Mouse (Mus musculus): ENCODE data around the gene Arpc4. TPM values are rescaled to one million over a fixed set of nuclear protein-coding genes. Genes with fewer than 3 reads are reported as not detected.

Arpc4 gene
- total and polyA plus RNA-seq, 3 experiments: 150 to 314 (median 202) TPM

DNA sequence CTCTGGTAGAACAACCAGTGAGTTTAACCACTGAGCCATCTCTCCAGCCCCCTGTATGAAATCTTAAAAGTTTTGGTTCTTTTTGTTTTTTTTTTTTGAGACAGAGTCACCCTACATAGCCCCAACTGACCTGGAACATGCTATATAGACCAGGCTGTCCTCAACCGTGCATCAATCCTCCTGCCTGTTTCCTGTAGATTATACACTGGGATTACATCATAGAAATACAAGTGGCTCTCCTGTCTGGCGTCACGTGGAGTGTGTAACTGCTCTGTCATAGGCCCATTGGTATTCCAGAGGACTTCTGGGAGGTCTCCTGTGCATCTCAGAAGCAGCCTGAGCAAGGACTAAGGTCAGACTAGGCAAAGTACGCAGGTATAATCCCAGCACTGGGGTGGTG, 45.1 kb downstream of the Arpc4 start:
- peaks cover 4 to 7% of the 10 kb centered on the region in 2 experiments; a peak in 3 of 4 replicates for H3K4me1 ChIP-seq (ENCODE audit: control insufficient read depth in 1 of 2, insufficient read depth in 2 of 2)
- TF ChIP-seq BHLHE40 (IDR thresholded peaks at IDR 0.05; ENCODE audit: low read depth, low read length): no peak
- no peak for TF ChIP-seq ZC3H11A (IDR thresholded peaks at IDR 0.05; ENCODE audit: low read depth, low read length)
- dilution Hi-C loops (cut with MboI; ENCODE audit: extremely low pct_ligation_motif_present, extremely low pct_unique_long_range_greater_than_20kb, low sequenced_read_pairs) (no loop called here), in situ Hi-C loops (cut with MboI; ENCODE audit: low pct_ligation_motif_present, low pct_unique_long_range_greater_than_20kb, low sequenced_read_pairs) (no loop called here)
- H3K4me2 ChIP-seq (ENCODE audit: insufficient read depth, low read depth, poor library complexity, severe bottlenecking): no peak overlapping the region
- peaks cover 3% of the 10 kb centered on the region for H3K27me3 ChIP-seq (replicated peaks)
- H3K36me3 ChIP-seq (replicated peaks in 1 of 2; ENCODE audit: control insufficient read depth in 1 of 2, insufficient read depth in 1 of 2, low read length in 1 of 2): no peaks in the 10 kb centered on the region
- no peak overlapping the region for H3K9ac ChIP-seq (ENCODE audit: insufficient read depth, low read depth)
- no peak for DNase-seq (ENCODE audit: extremely low read depth)
- H3K27ac ChIP-seq (ENCODE audit: insufficient read depth, low read depth): no peak overlapping the region
- H3K4me3 ChIP-seq (replicated peaks in 1 of 3; ENCODE audit: low read depth in 2 of 3, low read length in 2 of 3, poor library complexity in 1 of 3): no peak overlapping the region
- peaks cover 5% of the 10 kb centered on the region for H3K9me3 ChIP-seq (replicated peaks; ENCODE audit: low read length)
- H3K79me2 ChIP-seq (replicated peaks; ENCODE audit: control insufficient read depth, extremely low read depth, insufficient read depth, poor library complexity, severe bottlenecking): no peaks in the 10 kb centered on the region

DNA sequence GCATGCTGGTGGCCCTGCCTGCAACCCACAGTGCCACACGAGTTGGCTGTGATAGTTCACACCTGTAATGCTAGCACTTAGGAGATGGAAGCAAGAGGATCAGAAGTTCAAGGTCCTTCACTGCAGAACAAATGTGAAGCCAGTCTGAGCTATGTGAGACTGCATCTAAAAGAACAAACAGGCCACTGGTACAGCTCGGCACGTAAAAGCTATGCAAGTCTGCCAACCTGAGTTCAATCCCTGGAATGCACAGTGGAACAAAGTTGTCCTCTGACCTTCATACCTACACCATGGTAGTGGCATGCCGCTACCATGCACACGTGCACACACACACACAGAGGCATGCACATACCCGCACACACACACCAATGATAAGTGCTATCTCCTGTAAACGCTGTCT, 46.3 kb downstream of the Arpc4 start:
- H3K36me3 ChIP-seq (replicated peaks in 1 of 2; ENCODE audit: control insufficient read depth in 1 of 2, insufficient read depth in 1 of 2, low read length in 1 of 2): no peaks in the 10 kb centered on the region
- DNase-seq (ENCODE audit: extremely low read depth): no peak
- H3K9me3 ChIP-seq (replicated peaks; ENCODE audit: low read length): peaks cover 5% of the 10 kb centered on the region
- H3K4me1 ChIP-seq (ENCODE audit: control insufficient read depth in 1 of 2, insufficient read depth in 2 of 2): no peaks in the 10 kb centered on the region; a peak in 1 of 4 replicates
- no peaks in the 10 kb centered on the region for H3K79me2 ChIP-seq (replicated peaks; ENCODE audit: control insufficient read depth, extremely low read depth, insufficient read depth, poor library complexity, severe bottlenecking)
- peaks cover 3% of the 10 kb centered on the region for H3K27me3 ChIP-seq (replicated peaks)
- no peak overlapping the region for H3K4me3 ChIP-seq (replicated peaks in 1 of 3; ENCODE audit: low read depth in 2 of 3, low read length in 2 of 3, poor library complexity in 1 of 3)
- H3K27ac ChIP-seq (ENCODE audit: insufficient read depth, low read depth): no peak overlapping the region
- no peak for TF ChIP-seq MAX (IDR thresholded peaks at IDR 0.05; ENCODE audit: low read length)
- no peak overlapping the region for H3K9ac ChIP-seq (ENCODE audit: insufficient read depth, low read depth)
- dilution Hi-C loops (cut with MboI; ENCODE audit: extremely low pct_ligation_motif_present, extremely low pct_unique_long_range_greater_than_20kb, low sequenced_read_pairs): no loop called here
- in situ Hi-C loops (cut with MboI; ENCODE audit: low pct_ligation_motif_present, low pct_unique_long_range_greater_than_20kb, low sequenced_read_pairs): no loop called here
- H3K4me2 ChIP-seq (ENCODE audit: insufficient read depth, low read depth, poor library complexity, severe bottlenecking): no peak overlapping the region

DNA sequence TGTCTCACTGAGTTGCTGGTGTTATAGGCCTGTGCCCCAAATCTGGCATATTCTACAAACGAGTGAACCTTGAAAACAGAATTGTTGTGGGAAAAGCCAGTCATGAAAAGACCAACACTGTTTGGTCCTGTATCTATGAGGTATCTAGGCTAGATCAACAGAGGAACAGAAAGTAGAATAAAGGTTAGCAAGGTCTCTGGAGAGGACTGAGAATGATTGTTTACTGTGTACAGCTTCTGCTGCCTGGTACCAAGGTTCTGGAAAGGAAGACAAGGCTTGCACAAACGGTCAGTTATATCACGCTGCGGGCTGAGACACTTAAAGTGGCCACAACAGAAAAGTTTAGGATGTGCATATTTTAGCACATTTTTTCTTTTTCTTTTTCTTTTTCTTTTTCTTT, 48.8 kb downstream of the Arpc4 start:
- no peak for DNase-seq (ENCODE audit: extremely low read depth)
- Histone ChIP-seq H3K27me3 (replicated peaks) (peaks cover 3% of the 10 kb centered on the region), H3K27ac (ENCODE audit: insufficient read depth, low read depth) (no peak overlapping the region), H3K9me3 (replicated peaks; ENCODE audit: low read length) (peaks cover 5% of the 10 kb centered on the region), H3K9ac (ENCODE audit: insufficient read depth, low read depth) (no peak overlapping the region), H3K36me3 (replicated peaks in 1 of 2; ENCODE audit: control insufficient read depth in 1 of 2, insufficient read depth in 1 of 2, low read length in 1 of 2) (no peaks in the 10 kb centered on the region), H3K4me1 (ENCODE audit: control insufficient read depth in 1 of 2, insufficient read depth in 2 of 2) (peaks cover 6 to 18% of the 10 kb centered on the region in 2 experiments; a peak in 3 of 4 replicates), H3K4me3 (replicated peaks in 1 of 3; ENCODE audit: low read depth in 2 of 3, low read length in 2 of 3, poor library complexity in 1 of 3) (no peak overlapping the region), H3K79me2 (replicated peaks; ENCODE audit: control insufficient read depth, extremely low read depth, insufficient read depth, poor library complexity, severe bottlenecking) (no peaks in the 10 kb centered on the region), H3K4me2 (ENCODE audit: insufficient read depth, low read depth, poor library complexity, severe bottlenecking) (no peak overlapping the region)
- in situ Hi-C loops (cut with MboI; ENCODE audit: low pct_ligation_motif_present, low pct_unique_long_range_greater_than_20kb, low sequenced_read_pairs): no loop called here
- TF ChIP-seq ZKSCAN1 (IDR thresholded peaks at IDR 0.05; ENCODE audit: borderline replicate concordance, low read depth, low read length): no peak
- TF ChIP-seq PAX5 (IDR thresholded peaks at IDR 0.05; ENCODE audit: low read length): no peak
- no peak for TF ChIP-seq GABPA (IDR thresholded peaks at IDR 0.05; ENCODE audit: insufficient replicate concordance, low read depth, low read length)
- TF ChIP-seq MYC (IDR thresholded peaks at IDR 0.05; ENCODE audit: low read depth, low read length): no peak
- TF ChIP-seq E2F4 (IDR thresholded peaks at IDR 0.05; ENCODE audit: insufficient replicate concordance, low read depth, low read length): no peak
- dilution Hi-C loops (cut with MboI; ENCODE audit: extremely low pct_ligation_motif_present, extremely low pct_unique_long_range_greater_than_20kb, low sequenced_read_pairs): no loop called here
